Mouse (Mus musculus): ENCODE measurements around the gene Brd3. TPM values are rescaled to one million over a fixed set of nuclear protein-coding genes. Genes with fewer than 3 reads are reported as not detected.

Gene Brd3
- polyA plus RNA-seq, 1 experiment from 2014 or later = 122 TPM

GRCm38 (mm10) chr2:27413582-27413935 is 93.9 kb downstream of the Brd3 start:
- ATAC-seq (replicated peaks; ENCODE audit: low FRiP score, low TSS enrichment, low read depth) (no peak), DNase-seq (ENCODE audit: low spot score) (no peak)
- 49% methylated on average over 2 of the region's 2 CpGs for WGBS
- no peaks in the 10 kb centered on the region for H3K27me3 ChIP-seq (replicated peaks; ENCODE audit: control insufficient read depth, insufficient read depth, low read length)
- H3K4me1 ChIP-seq (replicated peaks; ENCODE audit: control insufficient read depth, insufficient read depth, low read length) = peaks cover 70% of the 10 kb centered on the region
- no peaks in the 10 kb centered on the region for H3K9me3 ChIP-seq (ENCODE audit: control insufficient read depth, low read length)
- peak overlapping the region; percentile 51; the same call in 1 of the 2 replicates for H3K27ac ChIP-seq (ENCODE audit: low read depth)
- no peak overlapping the region for H3K4me3 ChIP-seq (ENCODE audit: low read depth, low read length)
- peak overlapping the region; percentile 20 for H3K4me2 ChIP-seq (ENCODE audit: low read length)
- H3K36me3 ChIP-seq (ENCODE audit: control insufficient read depth, insufficient read depth, low read length) = no peaks in the 10 kb centered on the region
- H3K9ac ChIP-seq (ENCODE audit: low read length) = no peak overlapping the region

- H3K27me3 ChIP-seq (replicated peaks; ENCODE audit: control insufficient read depth, insufficient read depth, low read length) = no peaks in the 10 kb centered on the region
- peak overlapping the region; percentile 20; the same call in 1 of the 2 replicates for H3K4me2 ChIP-seq (ENCODE audit: low read length)
- WGBS = 14% methylated on average over 7 of the region's 7 CpGs
- peaks cover 58% of the 10 kb centered on the region for H3K4me1 ChIP-seq (replicated peaks; ENCODE audit: control insufficient read depth, insufficient read depth, low read length)
- no peaks in the 10 kb centered on the region for H3K9me3 ChIP-seq (ENCODE audit: control insufficient read depth, low read length)
- peak; percentile 58 for DNase-seq (ENCODE audit: low spot score)
- H3K4me3 ChIP-seq (ENCODE audit: low read depth, low read length) = no peak overlapping the region
- no peaks in the 10 kb centered on the region for H3K36me3 ChIP-seq (ENCODE audit: control insufficient read depth, insufficient read depth, low read length)
- no peak overlapping the region for H3K9ac ChIP-seq (ENCODE audit: low read length)
- peak overlapping the region; percentile 48 for H3K27ac ChIP-seq (ENCODE audit: low read depth)
- ATAC-seq (replicated peaks; ENCODE audit: low FRiP score, low TSS enrichment, low read depth) = no peak
Measured at GRCm38 (mm10) chr2:27412245-27412800, 95.1 kb downstream of the Brd3 start.

- H3K36me3 ChIP-seq (ENCODE audit: control insufficient read depth, insufficient read depth, low read length) = no peaks in the 10 kb centered on the region
- 0 out of 2 replicates have a peak, but pooled peaks have one; percentile 40 for ATAC-seq (replicated peaks; ENCODE audit: low FRiP score, low TSS enrichment, low read depth)
- peak; percentile 66 for DNase-seq (ENCODE audit: low spot score)
- peaks cover 55% of the 10 kb centered on the region for H3K4me1 ChIP-seq (replicated peaks; ENCODE audit: control insufficient read depth, insufficient read depth, low read length)
- no peaks in the 10 kb centered on the region for H3K27me3 ChIP-seq (replicated peaks; ENCODE audit: control insufficient read depth, insufficient read depth, low read length)
- no peaks in the 10 kb centered on the region for H3K9me3 ChIP-seq (ENCODE audit: control insufficient read depth, low read length)
- no peak overlapping the region for H3K9ac ChIP-seq (ENCODE audit: low read length)
- no peak overlapping the region for H3K4me3 ChIP-seq (ENCODE audit: low read depth, low read length)
- WGBS = 13% methylated on average over 8 of the region's 8 CpGs
- peak overlapping the region; percentile 76 for H3K27ac ChIP-seq (ENCODE audit: low read depth)
- H3K4me2 ChIP-seq (ENCODE audit: low read length) = peak overlapping the region; percentile 20; the same call in 1 of the 2 replicates
Measured at GRCm38 (mm10) chr2:27411688-27412174, 95.7 kb downstream of the Brd3 start.

- no peaks in the 10 kb centered on the region for H3K36me3 ChIP-seq (ENCODE audit: control insufficient read depth, insufficient read depth, low read length)
- H3K27ac ChIP-seq (ENCODE audit: low read depth) = no peak overlapping the region
- no peak for ATAC-seq (replicated peaks; ENCODE audit: low FRiP score, low TSS enrichment, low read depth)
- no peaks in the 10 kb centered on the region for H3K27me3 ChIP-seq (replicated peaks; ENCODE audit: control insufficient read depth, insufficient read depth, low read length)
- no peak for DNase-seq (ENCODE audit: low spot score)
- H3K9ac ChIP-seq (ENCODE audit: low read length) = no peak overlapping the region
- 77% methylated on average over 6 of the region's 6 CpGs for WGBS
- no peak overlapping the region for H3K4me2 ChIP-seq (ENCODE audit: low read length)
- H3K4me1 ChIP-seq (replicated peaks; ENCODE audit: control insufficient read depth, insufficient read depth, low read length) = peaks cover 46% of the 10 kb centered on the region
- no peaks in the 10 kb centered on the region for H3K9me3 ChIP-seq (ENCODE audit: control insufficient read depth, low read length)
- H3K4me3 ChIP-seq (ENCODE audit: low read depth, low read length) = no peak overlapping the region
Measured at GRCm38 (mm10) chr2:27410518-27411140, 96.8 kb downstream of the Brd3 start.

GRCm38 (mm10) chr2:27408194-27408593 is 99.3 kb downstream of the Brd3 start:
- WGBS = 68% methylated on average over 3 of the region's 3 CpGs
- Histone ChIP-seq H3K4me1 (replicated peaks; ENCODE audit: control insufficient read depth, insufficient read depth, low read length) (peaks cover 41% of the 10 kb centered on the region), H3K4me3 (ENCODE audit: low read depth, low read length) (no peak overlapping the region), H3K27me3 (replicated peaks; ENCODE audit: control insufficient read depth, insufficient read depth, low read length) (no peaks in the 10 kb centered on the region), H3K4me2 (ENCODE audit: low read length) (no peak overlapping the region), H3K27ac (ENCODE audit: low read depth) (no peak overlapping the region), H3K9ac (ENCODE audit: low read length) (no peak overlapping the region), H3K9me3 (ENCODE audit: control insufficient read depth, low read length) (no peaks in the 10 kb centered on the region), H3K36me3 (ENCODE audit: control insufficient read depth, insufficient read depth, low read length) (no peaks in the 10 kb centered on the region)
- no peak for ATAC-seq (replicated peaks; ENCODE audit: low FRiP score, low TSS enrichment, low read depth)
- no peak for DNase-seq (ENCODE audit: low spot score)

GRCm38 (mm10) chr2:27406928-27407327 is 100.5 kb downstream of the Brd3 start:
- peaks cover 29% of the 10 kb centered on the region for H3K4me1 ChIP-seq (replicated peaks; ENCODE audit: control insufficient read depth, insufficient read depth, low read length)
- H3K4me3 ChIP-seq (ENCODE audit: low read depth, low read length) = no peak overlapping the region
- no peak overlapping the region for H3K9ac ChIP-seq (ENCODE audit: low read length)
- no peaks in the 10 kb centered on the region for H3K9me3 ChIP-seq (ENCODE audit: control insufficient read depth, low read length)
- ATAC-seq (replicated peaks; ENCODE audit: low FRiP score, low TSS enrichment, low read depth) (no peak), DNase-seq (ENCODE audit: low spot score) (no peak)
- H3K4me2 ChIP-seq (ENCODE audit: low read length) = no peak overlapping the region
- no peaks in the 10 kb centered on the region for H3K36me3 ChIP-seq (ENCODE audit: control insufficient read depth, insufficient read depth, low read length)
- H3K27ac ChIP-seq (ENCODE audit: low read depth) = no peak overlapping the region
- H3K27me3 ChIP-seq (replicated peaks; ENCODE audit: control insufficient read depth, insufficient read depth, low read length) = no peaks in the 10 kb centered on the region
- WGBS = 90% methylated on average over 5 of the region's 5 CpGs

GRCm38 (mm10) chr2:27405094-27405884 is 102.2 kb downstream of the Brd3 start:
- Histone ChIP-seq H3K4me2 (ENCODE audit: low read length) (no peak overlapping the region), H3K9me3 (ENCODE audit: control insufficient read depth, low read length) (no peaks in the 10 kb centered on the region), H3K4me1 (replicated peaks; ENCODE audit: control insufficient read depth, insufficient read depth, low read length) (peaks cover 19% of the 10 kb centered on the region), H3K27ac (ENCODE audit: low read depth) (no peak overlapping the region), H3K9ac (ENCODE audit: low read length) (no peak overlapping the region), H3K36me3 (ENCODE audit: control insufficient read depth, insufficient read depth, low read length) (no peaks in the 10 kb centered on the region), H3K4me3 (ENCODE audit: low read depth, low read length) (no peak overlapping the region), H3K27me3 (replicated peaks; ENCODE audit: control insufficient read depth, insufficient read depth, low read length) (no peaks in the 10 kb centered on the region)
- DNase-seq (ENCODE audit: low spot score) (peak; percentile 50), ATAC-seq (replicated peaks; ENCODE audit: low FRiP score, low TSS enrichment, low read depth) (no peak)
- WGBS = 47% methylated on average over 5 of the region's 5 CpGs

- Histone ChIP-seq H3K9me3 (ENCODE audit: control insufficient read depth, low read length) (no peaks in the 10 kb centered on the region), H3K4me1 (replicated peaks; ENCODE audit: control insufficient read depth, insufficient read depth, low read length) (peaks cover 19% of the 10 kb centered on the region), H3K4me2 (ENCODE audit: low read length) (no peak overlapping the region), H3K36me3 (ENCODE audit: control insufficient read depth, insufficient read depth, low read length) (no peaks in the 10 kb centered on the region), H3K27me3 (replicated peaks; ENCODE audit: control insufficient read depth, insufficient read depth, low read length) (no peaks in the 10 kb centered on the region), H3K27ac (ENCODE audit: low read depth) (no peak overlapping the region), H3K9ac (ENCODE audit: low read length) (no peak overlapping the region), H3K4me3 (ENCODE audit: low read depth, low read length) (no peak overlapping the region)
- peak; percentile 50 for DNase-seq (ENCODE audit: low spot score)
- ATAC-seq (replicated peaks; ENCODE audit: low FRiP score, low TSS enrichment, low read depth) = no peak
- WGBS = 43% methylated on average over 6 of the region's 6 CpGs
Measured at GRCm38 (mm10) chr2:27404375-27405093, 102.9 kb downstream of the Brd3 start.

All from intestine, embryonic 14.5 days (tissue).